Mouse (Mus musculus) limb, embryonic 13.5 days (tissue): ENCODE results near the gene Larp1. TPM values are rescaled to one million over a fixed set of nuclear protein-coding genes. Genes with fewer than 3 reads are reported as not detected.
A peak's percentile ranks its signal among the peaks of the same experiment; 100 is the strongest.

Experiments
- ATAC-seq: fragments of 200-750 bp; cut with Nextera tagmentation; 2 replicates; pipeline ENCODE4 v1.8.0; 2017; ENCODE audit warnings: low read depth, moderate number of reproducible peaks, moderate TSS enrichment; ENCODE audit not compliant: low FRiP score
- H3K27ac ChIP-seq: fragments of 300-500 bp; sonication (generic); 2 replicates; pipeline ENCODE4 v1.5.1; 2015; ENCODE audit warnings: inconsistent platforms, mild to moderate bottlenecking, moderate library complexity
- H3K27me3 ChIP-seq: fragments of 300-500 bp; sonication (generic); 2 replicates; pipeline ENCODE4 v1.6.1; 2015; ENCODE audit warnings: mild to moderate bottlenecking, inconsistent platforms
- H3K36me3 ChIP-seq: fragments of 300-500 bp; sonication (generic); 2 replicates; pipeline ENCODE4 v1.6.1; 2015; ENCODE audit warnings: inconsistent platforms, mild to moderate bottlenecking, moderate library complexity
- H3K4me1 ChIP-seq: fragments of 300-500 bp; sonication (generic); 2 replicates; pipeline ENCODE4 v1.6.1; 2015; ENCODE audit warnings: inconsistent platforms
- H3K4me2 ChIP-seq: fragments of 300-500 bp; sonication (generic); replicated peaks from 2 replicates; pipeline ENCODE4 v1.6.1; 2015; ENCODE audit warnings: inconsistent platforms, mild to moderate bottlenecking, moderate library complexity
- H3K4me3 ChIP-seq: fragments of 300-500 bp; sonication (generic); 2 replicates; pipeline ENCODE4 v1.5.1; 2015; ENCODE audit warnings: moderate library complexity, mild to moderate bottlenecking, inconsistent platforms
- H3K9ac ChIP-seq: fragments of 300-500 bp; sonication (generic); 2 replicates; pipeline ENCODE4 v1.6.1; 2015; ENCODE audit warnings: mild to moderate bottlenecking, inconsistent platforms
- H3K9me3 ChIP-seq: fragments of 300-500 bp; sonication (generic); 2 replicates; pipeline ENCODE4 v1.6.1; 2016; ENCODE audit warnings: inconsistent platforms
- WGBS: fragments of 180-500 bp; shearing (Covaris S2); methylation state at CpG from one replicate; pipeline ENCODE4 v1.1.7; 2015; 5-methylcytosine and 5-hydroxymethylcytosine counted together
- polyA plus RNA-seq: library from polyadenylated mRNA; unstranded; fragments of >200 nt; fragmentation: Nextera tagmentation; extraction: Ambion mirVana; gene quantifications from 2 replicates; pipeline ENCODE4 v1.2.1, GENCODE M21; 2015

Gene Larp1
- polyA plus RNA-seq, 1 experiment from 2014 or later = 18.2 TPM

GRCm38 (mm10) chr11:58017422-58017821 is 8.6 kb downstream of the Larp1 start:
- Histone ChIP-seq H3K4me2 (peak overlapping the region; percentile 4; the same call in 1 of the 2 replicates), H3K9me3 (no peaks in the 10 kb centered on the region), H3K27ac (0 out of 2 replicates have a peak overlapping the region, but pooled peaks have one; percentile 15), H3K4me1 (peaks cover 64% of the 10 kb centered on the region), H3K36me3 (no peaks in the 10 kb centered on the region), H3K4me3 (no peak overlapping the region), H3K9ac (no peak overlapping the region), H3K27me3 (no peaks in the 10 kb centered on the region)
- WGBS = 66% methylated on average over 1 of the region's 1 CpGs
- ATAC-seq = no peak

- no peaks in the 10 kb centered on the region for H3K36me3 ChIP-seq
- no peak overlapping the region for H3K4me2 ChIP-seq
- WGBS = 78% methylated on average over 2 of the region's 2 CpGs
- no peak overlapping the region for H3K4me3 ChIP-seq
- no peak overlapping the region for H3K9ac ChIP-seq
- peaks cover 61% of the 10 kb centered on the region for H3K4me1 ChIP-seq
- ATAC-seq = no peak
- no peaks in the 10 kb centered on the region for H3K27me3 ChIP-seq
- no peaks in the 10 kb centered on the region for H3K9me3 ChIP-seq
- H3K27ac ChIP-seq = no peak overlapping the region
Observed at GRCm38 (mm10) chr11:58018287-58018686, 9.4 kb downstream of the Larp1 start.

GRCm38 (mm10) chr11:58018701-58019100 is 9.8 kb downstream of the Larp1 start:
- no peak overlapping the region for H3K4me3 ChIP-seq
- H3K4me1 ChIP-seq = peaks cover 61% of the 10 kb centered on the region
- H3K36me3 ChIP-seq = no peaks in the 10 kb centered on the region
- H3K9me3 ChIP-seq = no peaks in the 10 kb centered on the region
- no peak overlapping the region for H3K4me2 ChIP-seq
- no peak overlapping the region for H3K9ac ChIP-seq
- WGBS = 94% methylated on average over 4 of the region's 4 CpGs
- H3K27ac ChIP-seq = no peak overlapping the region
- ATAC-seq = no peak
- no peaks in the 10 kb centered on the region for H3K27me3 ChIP-seq

GRCm38 (mm10) chr11:58021095-58021494 is 12.2 kb downstream of the Larp1 start:
- Histone ChIP-seq H3K27ac (no peak overlapping the region), H3K27me3 (no peaks in the 10 kb centered on the region), H3K4me1 (peaks cover 49% of the 10 kb centered on the region), H3K4me2 (no peak overlapping the region), H3K9ac (no peak overlapping the region), H3K36me3 (no peaks in the 10 kb centered on the region), H3K4me3 (no peak overlapping the region), H3K9me3 (no peaks in the 10 kb centered on the region)
- ATAC-seq = no peak
- 52% methylated on average over 1 of the region's 1 CpGs for WGBS

GRCm38 (mm10) chr11:58021618-58022017 is 12.8 kb downstream of the Larp1 start:
- Histone ChIP-seq H3K9ac (no peak overlapping the region), H3K36me3 (no peaks in the 10 kb centered on the region), H3K27ac (peak overlapping the region; percentile 28; the same call in 1 of the 2 replicates), H3K9me3 (no peaks in the 10 kb centered on the region), H3K4me1 (peaks cover 48% of the 10 kb centered on the region), H3K4me3 (no peak overlapping the region), H3K4me2 (no peak overlapping the region), H3K27me3 (no peaks in the 10 kb centered on the region)
- WGBS = 32% methylated on average over 2 of the region's 2 CpGs
- no peak for ATAC-seq

- WGBS = 69% methylated on average over 1 of the region's 1 CpGs
- Histone ChIP-seq H3K4me3 (no peak overlapping the region), H3K4me2 (no peak overlapping the region), H3K27me3 (no peaks in the 10 kb centered on the region), H3K9ac (no peak overlapping the region), H3K9me3 (no peaks in the 10 kb centered on the region), H3K36me3 (0 out of 2 replicates have a peak, but pooled peaks cover 6% of the 10 kb centered on the region), H3K27ac (no peak overlapping the region), H3K4me1 (peaks cover 29% of the 10 kb centered on the region)
- no peak for ATAC-seq
Observed at GRCm38 (mm10) chr11:58024271-58024670, 15.4 kb downstream of the Larp1 start.

- no peaks in the 10 kb centered on the region for H3K9me3 ChIP-seq
- no peak overlapping the region for H3K9ac ChIP-seq
- no peak overlapping the region for H3K4me3 ChIP-seq
- H3K4me2 ChIP-seq = no peak overlapping the region
- 0 out of 2 replicates have a peak, but pooled peaks cover 6% of the 10 kb centered on the region for H3K36me3 ChIP-seq
- no peak for ATAC-seq
- no peak overlapping the region for H3K27ac ChIP-seq
- WGBS = 94% methylated on average over 2 of the region's 2 CpGs
- H3K4me1 ChIP-seq = peaks cover 29% of the 10 kb centered on the region
- H3K27me3 ChIP-seq = no peaks in the 10 kb centered on the region
Observed at GRCm38 (mm10) chr11:58024671-58025070, 15.8 kb downstream of the Larp1 start.

GRCm38 (mm10) chr11:58025881-58026280 is 17.0 kb downstream of the Larp1 start:
- Histone ChIP-seq H3K4me3 (no peak overlapping the region), H3K27me3 (no peaks in the 10 kb centered on the region), H3K27ac (no peak overlapping the region), H3K9ac (no peak overlapping the region), H3K4me1 (peaks cover 26% of the 10 kb centered on the region), H3K4me2 (no peak overlapping the region), H3K36me3 (0 out of 2 replicates have a peak, but pooled peaks cover 6% of the 10 kb centered on the region), H3K9me3 (no peaks in the 10 kb centered on the region)
- 85% methylated on average over 4 of the region's 4 CpGs for WGBS
- no peak for ATAC-seq

GRCm38 (mm10) chr11:58026337-58026736 is 17.5 kb downstream of the Larp1 start:
- no peak for ATAC-seq
- Histone ChIP-seq H3K9me3 (no peaks in the 10 kb centered on the region), H3K4me3 (no peak overlapping the region), H3K27ac (no peak overlapping the region), H3K9ac (no peak overlapping the region), H3K4me2 (no peak overlapping the region), H3K36me3 (0 out of 2 replicates have a peak, but pooled peaks cover 6% of the 10 kb centered on the region), H3K4me1 (peaks cover 23% of the 10 kb centered on the region), H3K27me3 (no peaks in the 10 kb centered on the region)
- 52% methylated on average over 3 of the region's 3 CpGs for WGBS

- WGBS = 80% methylated on average over 1 of the region's 1 CpGs
- 0 out of 2 replicates have a peak, but pooled peaks cover 6% of the 10 kb centered on the region for H3K36me3 ChIP-seq
- H3K4me3 ChIP-seq = no peak overlapping the region
- no peaks in the 10 kb centered on the region for H3K27me3 ChIP-seq
- no peak for ATAC-seq
- H3K4me1 ChIP-seq = peaks cover 23% of the 10 kb centered on the region
- H3K27ac ChIP-seq = no peak overlapping the region
- no peak overlapping the region for H3K4me2 ChIP-seq
- no peak overlapping the region for H3K9ac ChIP-seq
- no peaks in the 10 kb centered on the region for H3K9me3 ChIP-seq
Observed at GRCm38 (mm10) chr11:58026860-58027259, 18.0 kb downstream of the Larp1 start.

- H3K9ac ChIP-seq = no peak overlapping the region
- no peak overlapping the region for H3K4me3 ChIP-seq
- no peaks in the 10 kb centered on the region for H3K9me3 ChIP-seq
- 77% methylated on average over 1 of the region's 1 CpGs for WGBS
- H3K4me2 ChIP-seq = no peak overlapping the region
- H3K4me1 ChIP-seq = peaks cover 33% of the 10 kb centered on the region
- H3K36me3 ChIP-seq = 0 out of 2 replicates have a peak, but pooled peaks cover 6% of the 10 kb centered on the region
- no peak for ATAC-seq
- no peak overlapping the region for H3K27ac ChIP-seq
- H3K27me3 ChIP-seq = no peaks in the 10 kb centered on the region
Observed at GRCm38 (mm10) chr11:58028981-58029380, 20.1 kb downstream of the Larp1 start.

- Histone ChIP-seq H3K4me2 (no peak overlapping the region), H3K4me3 (no peak overlapping the region), H3K36me3 (0 out of 2 replicates have a peak, but pooled peaks cover 6% of the 10 kb centered on the region), H3K4me1 (peaks cover 40% of the 10 kb centered on the region), H3K9ac (no peak overlapping the region), H3K9me3 (no peaks in the 10 kb centered on the region), H3K27ac (no peak overlapping the region), H3K27me3 (no peaks in the 10 kb centered on the region)
- no peak for ATAC-seq
- WGBS = 73% methylated on average over 2 of the region's 2 CpGs
Observed at GRCm38 (mm10) chr11:58029869-58030268, 21.0 kb downstream of the Larp1 start.

GRCm38 (mm10) chr11:58031176-58031575 is 22.3 kb downstream of the Larp1 start:
- Histone ChIP-seq H3K27me3 (no peaks in the 10 kb centered on the region), H3K9me3 (no peaks in the 10 kb centered on the region), H3K36me3 (0 out of 2 replicates have a peak, but pooled peaks cover 6% of the 10 kb centered on the region), H3K4me2 (no peak overlapping the region), H3K27ac (no peak overlapping the region), H3K4me1 (peaks cover 43% of the 10 kb centered on the region), H3K4me3 (no peak overlapping the region), H3K9ac (no peak overlapping the region)
- no peak for ATAC-seq
- WGBS = 69% methylated on average over 6 of the region's 6 CpGs
